Mouse (Mus musculus) stomach, postnatal 0 days (tissue): ENCODE measurements around the gene Gm3285.

Source experiments
- CTCF ChIP-seq: IDR thresholded peaks from 2 replicates; pipeline ENCODE4 v1.5.1; 2016; ENCODE audit warnings: antibody characterized with exemption, low read depth, mild to moderate bottlenecking, moderate library complexity
- EP300 ChIP-seq: optimal IDR thresholded peaks from 2 replicates; pipeline ENCODE3; 2016; ENCODE audit warnings: antibody characterized with exemption

GRCm38 (mm10) chr10:77864762-77865143, 3.0 kb downstream of the Gm3285 start:
- TF ChIP-seq EP300 (no peak), CTCF (no peak)
